Mouse (Mus musculus) layer of hippocampus, postnatal 14 days (tissue): ENCODE data around the gene Kyat3. TPM values are rescaled to one million over a fixed set of nuclear protein-coding genes. Genes with fewer than 3 reads are reported as not detected.

Experiments used
- total RNA-seq, 2 experiments: library from RNA; stranded (reverse); gene quantifications; 2 replicates each; pipeline ENCODE4 v1.2.3; 2021

Gene Kyat3
- total RNA-seq, 2 experiments from 2014 or later, result 4.8 to 7.3 TPM

Other genes starting within 250 kb of the Kyat3 start
- 1 to 10 TPM; 1.3 to 1.5 TPM for gene Gbp5, start 207.1 kb upstream of the Kyat3 start, total RNA-seq
- gene Gbp7, start 170.7 kb upstream of the Kyat3 start, total RNA-seq, result 1 to 10 TPM; 2.7 to 2.8 TPM
- gene Gbp3, start 141.0 kb upstream of the Kyat3 start, total RNA-seq, result 1 to 10 TPM; 3.0 to 3.9 TPM
- gene Gbp2b, start 106.2 kb upstream of the Kyat3 start, total RNA-seq, result not detected
- 1 to 10 TPM in 1 of 2 experiments, under 1 TPM in 1; 0.79 to 1.8 TPM for gene Gbp2, start 80.4 kb upstream of the Kyat3 start, total RNA-seq
- 10 to 100 TPM; 40.6 to 41.5 TPM for gene Gtf2b, start 64.0 kb downstream of the Kyat3 start, total RNA-seq
- 10 to 100 TPM; 29.0 to 29.2 TPM for gene Pkn2, start 181.0 kb downstream of the Kyat3 start, total RNA-seq